Mouse (Mus musculus) olfactory bulb, adult 2 months (tissue): Measurements from ENCODE around the gene Shank3.

Experiments used
- CTCF ChIP-seq: fragments of 200-500 bp; IDR thresholded peaks from 2 replicates; pipeline ENCODE4 v1.5.1; 2012; ENCODE audit warnings: low read depth, mild to moderate bottlenecking, low read length, moderate library complexity; ENCODE audit not compliant: insufficient read depth
- POLR2A ChIP-seq: fragments of 200-500 bp; IDR thresholded peaks from 2 replicates; pipeline ENCODE4 v1.6.1; 2012; ENCODE audit warnings: mild to moderate bottlenecking, low read depth, low read length, moderate library complexity; ENCODE audit not compliant: insufficient read depth

GRCm38 (mm10) chr15:89521951-89522350, 22.5 kb downstream of the Shank3 start:
- TF ChIP-seq CTCF: no peak
- no peak for TF ChIP-seq POLR2A
